Mouse (Mus musculus) CH12.LX (cell line): ENCODE data around the gene Gm6676. TPM values are rescaled to one million over a fixed set of nuclear protein-coding genes. Genes with fewer than 3 reads are reported as not detected.
"Not testable (repeated sequence)": the region's sequence is repeated elsewhere in the genome, so short reads cannot be mapped to it uniquely, and the experiment has no call there.

Experiments
- DNase-seq: peaks from one replicate; pipeline ENCODE4 v3.0.0-alpha.2; 2013; ENCODE audit errors: extremely low read depth
- H3K27ac ChIP-seq: 2 replicates; pipeline ENCODE4 v1.5.1; 2012; ENCODE audit warnings: low read depth, mild to moderate bottlenecking, control low read depth, moderate library complexity; ENCODE audit not compliant: insufficient read depth
- H3K27me3 ChIP-seq: replicated peaks from 2 replicates; pipeline ENCODE3; 2012; ENCODE audit warnings: inconsistent platforms
- H3K36me3 ChIP-seq, 2 experiments: replicated peaks in 1 of 2; 2 replicates each; pipeline versions ENCODE3 to v1.6.1; 2012; ENCODE audit warnings: inconsistent platforms in 1 of 2, low read length in 1 of 2, mild to moderate bottlenecking in 1 of 2, mixed read lengths in 1 of 2, moderate library complexity in 1 of 2; ENCODE audit not compliant: control insufficient read depth in 1 of 2, insufficient read depth in 1 of 2
- H3K4me1 ChIP-seq, 2 experiments: 2 replicates each; pipeline ENCODE4 v1.6.1; 2012; ENCODE audit warnings: inconsistent platforms in 1 of 2, moderate library complexity in 1 of 2; ENCODE audit not compliant: insufficient read depth in 2 of 2, control insufficient read depth in 1 of 2
- H3K4me2 ChIP-seq: 2 replicates; pipeline ENCODE4 v1.6.1; 2012; ENCODE audit warnings: low read depth, mild to moderate bottlenecking, control low read depth; ENCODE audit not compliant: poor library complexity, insufficient read depth, severe bottlenecking
- H3K4me3 ChIP-seq, 3 experiments: fragments of 150-350 bp in 1 of 3; sonication (generic) in 1 of 3; replicated peaks in 1 of 3; 2 replicates each; pipeline versions ENCODE3 to v1.5.1; 2011 to 2012; ENCODE audit warnings: low read depth in 2 of 3, low read length in 2 of 3, mild to moderate bottlenecking in 2 of 3, moderate library complexity in 2 of 3, control low read depth in 1 of 3, improper control_type of control experiment in 1 of 3, inconsistent platforms in 1 of 3, mixed read lengths in 1 of 3; ENCODE audit not compliant: poor library complexity in 1 of 3
- H3K79me2 ChIP-seq: replicated peaks from 2 replicates; pipeline ENCODE4 v1.6.1; 2012; ENCODE audit warnings: mild to moderate bottlenecking, moderate library complexity; ENCODE audit not compliant: control insufficient read depth, poor library complexity, insufficient read depth, severe bottlenecking; ENCODE audit errors: extremely low read depth
- H3K9ac ChIP-seq: 2 replicates; pipeline ENCODE4 v1.6.1; 2012; ENCODE audit warnings: low read depth, mild to moderate bottlenecking, control low read depth, moderate library complexity; ENCODE audit not compliant: insufficient read depth
- H3K9me3 ChIP-seq: replicated peaks from 2 replicates; pipeline ENCODE3; 2012; ENCODE audit warnings: low read length, inconsistent platforms, mixed read lengths
- dilution Hi-C: fragments of 300-500 bp; cut with MboI; formaldehyde crosslinking; loops from 2 replicates; pipeline ENCODE4 v1.14.3; 2020; ENCODE audit warnings: low sequenced_read_pairs; ENCODE audit not compliant: extremely low pct_unique_long_range_greater_than_20kb, extremely low pct_ligation_motif_present
- in situ Hi-C: fragments of 300-500 bp; cut with MboI; formaldehyde crosslinking; loops from 3 replicates; pipeline ENCODE4 v1.14.3; 2019; ENCODE audit warnings: low sequenced_read_pairs, low pct_ligation_motif_present, low pct_unique_long_range_greater_than_20kb, mixed read lengths
- polyA plus RNA-seq: library from polyadenylated mRNA; unstranded; fragments of >175 nt; gene quantifications from 2 replicates; pipeline ENCODE4 v1.2.1, GENCODE M21; 2012; ENCODE audit warnings: low read depth; ENCODE audit not compliant: insufficient read length
- total RNA-seq, 2 experiments: library from RNA; depleted of rRNA; stranded (reverse); fragments of 300-350 nt in 1 of 2; fragments of >200 nt in 1 of 2; gene quantifications; 2 replicates each; pipeline ENCODE4 v1.2.3; 2012 to 2014

The Gm6676 gene
- total RNA-seq (2012; rRNA removed) (not detected in 2 replicates), total RNA-seq (2014; rRNA removed) (not detected in 2 replicates), polyA plus RNA-seq (not detected in 2 replicates)

DNA sequence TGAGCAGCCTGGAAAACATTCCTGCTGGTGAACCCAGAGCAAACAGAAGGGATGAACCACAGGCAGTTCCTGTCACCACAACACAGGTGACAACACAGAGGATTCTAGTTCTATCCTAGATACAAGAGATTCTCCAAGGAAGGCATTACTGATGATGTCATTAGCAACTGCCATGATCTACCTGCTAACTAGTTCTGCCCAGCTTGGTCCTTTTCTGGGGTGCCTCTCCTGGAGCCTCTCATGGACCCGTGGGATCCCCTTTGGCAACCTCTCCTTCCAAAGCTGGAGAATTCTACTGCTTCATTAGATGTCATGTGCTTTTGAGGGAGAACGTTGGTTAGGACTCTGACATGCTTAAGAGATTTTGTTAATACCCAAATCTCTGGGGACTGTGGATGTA lies at the start of gene Gm6676:
Gm6676 (minus strand) TSS at position 101 of the 400 bp plus-strand sequence.
- in situ Hi-C loops, H3K27ac ChIP-seq, H3K79me2 ChIP-seq, H3K4me2 ChIP-seq, H3K4me1 ChIP-seq, H3K9me3 ChIP-seq, dilution Hi-C loops, H3K9ac ChIP-seq, H3K36me3 ChIP-seq, H3K27me3 ChIP-seq, H3K4me3 ChIP-seq, DNase-seq: not testable (repeated sequence)

DNA sequence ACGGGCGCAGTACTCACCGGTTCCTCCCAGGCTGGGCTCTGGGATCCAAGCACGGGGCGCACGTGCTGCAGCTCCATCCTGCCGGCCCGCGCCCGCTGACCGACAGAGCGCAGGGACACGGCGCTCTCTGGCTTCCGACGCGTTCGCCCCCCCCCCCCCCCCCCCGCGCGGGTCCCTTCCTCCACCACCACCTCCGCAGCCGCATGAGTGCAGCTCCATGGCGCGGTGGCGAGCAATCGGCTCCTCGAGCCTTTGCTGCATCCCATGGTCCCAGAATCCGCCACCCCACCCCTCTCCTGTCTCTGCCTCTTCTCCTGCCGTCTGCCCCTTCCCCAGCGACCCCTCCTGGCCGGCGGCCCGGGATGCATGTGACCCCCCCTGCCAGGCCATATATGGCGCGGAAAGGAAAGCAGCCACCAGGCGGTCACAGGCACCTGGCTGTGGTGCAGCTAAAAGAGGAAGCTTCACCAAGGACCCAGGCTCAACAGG lies 49.3 kb upstream of the Gm6676 start, which contains the start of gene Gm3512:
Gm3512 (minus strand) TSS at position 51 of the 489 bp plus-strand sequence.
- dilution Hi-C loops = not testable (repeated sequence)

GRCm38 (mm10) chr14:7105124-7105802 lies 19.9 kb downstream of the Gm6676 start:
- H3K4me1 ChIP-seq, H3K9me3 ChIP-seq, DNase-seq, H3K9ac ChIP-seq, dilution Hi-C loops, H3K36me3 ChIP-seq, H3K4me3 ChIP-seq, H3K27ac ChIP-seq, H3K27me3 ChIP-seq, H3K4me2 ChIP-seq, H3K79me2 ChIP-seq, in situ Hi-C loops: not testable (repeated sequence)

More for the DNA sequence above, 49.3 kb upstream of the Gm6676 start, which contains the start of gene Gm3512:
- in situ Hi-C loops, H3K36me3 ChIP-seq, H3K4me3 ChIP-seq, H3K27me3 ChIP-seq, H3K4me1 ChIP-seq, H3K4me2 ChIP-seq, H3K9ac ChIP-seq, H3K79me2 ChIP-seq, DNase-seq, H3K9me3 ChIP-seq, H3K27ac ChIP-seq: not testable (repeated sequence)

GRCm38 (mm10) chr14:7100521-7100920 lies 24.7 kb downstream of the Gm6676 start, which contains the start of gene Gm3696:
TSS of gene Gm3696 (minus strand) at chr14:7100621.
- in situ Hi-C loops, H3K27me3 ChIP-seq, H3K4me1 ChIP-seq, H3K79me2 ChIP-seq, H3K4me2 ChIP-seq, H3K4me3 ChIP-seq, DNase-seq, H3K9ac ChIP-seq, dilution Hi-C loops, H3K27ac ChIP-seq, H3K9me3 ChIP-seq, H3K36me3 ChIP-seq: not testable (repeated sequence)

Other genes starting within 250 kb of the Gm6676 start
- not detected in 2 replicates for gene Gm3667, start 235.4 kb downstream of the Gm6676 start, total RNA-seq (2012; rRNA removed)
- gene Gm3667, start 235.4 kb downstream of the Gm6676 start, total RNA-seq (2014; rRNA removed) = not detected in 2 replicates
- not detected in 2 replicates for gene Gm3667, start 235.4 kb downstream of the Gm6676 start, polyA plus RNA-seq
- not detected in 2 replicates for gene Gm6356, start 151.6 kb downstream of the Gm6676 start, total RNA-seq (2012; rRNA removed)
- gene Gm6356, start 151.6 kb downstream of the Gm6676 start, total RNA-seq (2014; rRNA removed) = not detected in 2 replicates
- gene Gm6356, start 151.6 kb downstream of the Gm6676 start, polyA plus RNA-seq = not detected in 2 replicates
- not detected in 2 replicates for gene Gm10406, start 98.0 kb downstream of the Gm6676 start, total RNA-seq (2012; rRNA removed)
- not detected in 2 replicates for gene Gm10406, start 98.0 kb downstream of the Gm6676 start, total RNA-seq (2014; rRNA removed)
- not detected in 2 replicates for gene Gm10406, start 98.0 kb downstream of the Gm6676 start, polyA plus RNA-seq
- not detected in 2 replicates for gene Gm3685, start 80.4 kb downstream of the Gm6676 start, total RNA-seq (2012; rRNA removed)
- gene Gm3685, start 80.4 kb downstream of the Gm6676 start, total RNA-seq (2014; rRNA removed) = not detected in 2 replicates
- gene Gm3685, start 80.4 kb downstream of the Gm6676 start, polyA plus RNA-seq = not detected in 2 replicates
- gene Gm3696, start 24.8 kb downstream of the Gm6676 start, total RNA-seq (2012; rRNA removed) = not detected in 2 replicates
- not detected in 2 replicates for gene Gm3696, start 24.8 kb downstream of the Gm6676 start, total RNA-seq (2014; rRNA removed)
- gene Gm3696, start 24.8 kb downstream of the Gm6676 start, polyA plus RNA-seq = not detected in 2 replicates
- gene Gm3512, start 49.1 kb upstream of the Gm6676 start, total RNA-seq (2012; rRNA removed) = not detected in 2 replicates
- gene Gm3512, start 49.1 kb upstream of the Gm6676 start, total RNA-seq (2014; rRNA removed) = not detected in 2 replicates
- gene Gm3512, start 49.1 kb upstream of the Gm6676 start, polyA plus RNA-seq = not detected in 2 replicates
- not detected in 2 replicates for gene Gm16434, start 69.1 kb upstream of the Gm6676 start, total RNA-seq (2012; rRNA removed)
- not detected in 2 replicates for gene Gm16434, start 69.1 kb upstream of the Gm6676 start, total RNA-seq (2014; rRNA removed)
- gene Gm16434, start 69.1 kb upstream of the Gm6676 start, polyA plus RNA-seq = not detected in 2 replicates
- gene Gm3727, start 139.3 kb upstream of the Gm6676 start, total RNA-seq (2012; rRNA removed) = not detected in 2 replicates
- gene Gm3727, start 139.3 kb upstream of the Gm6676 start, total RNA-seq (2014; rRNA removed) = not detected in 2 replicates
- not detected in 2 replicates for gene Gm3727, start 139.3 kb upstream of the Gm6676 start, polyA plus RNA-seq
- not detected in 2 replicates for gene Gm3739, start 189.6 kb upstream of the Gm6676 start, total RNA-seq (2012; rRNA removed)
- 0.11 and 0.19 TPM in 2 replicates for gene Gm3739, start 189.6 kb upstream of the Gm6676 start, total RNA-seq (2014; rRNA removed)
- gene Gm3739, start 189.6 kb upstream of the Gm6676 start, polyA plus RNA-seq = not detected in 2 replicates
- not detected in 2 replicates for gene Gm5797, start 207.0 kb upstream of the Gm6676 start, total RNA-seq (2012; rRNA removed)
- gene Gm5797, start 207.0 kb upstream of the Gm6676 start, total RNA-seq (2014; rRNA removed) = not detected in 2 replicates
- not detected in 2 replicates for gene Gm5797, start 207.0 kb upstream of the Gm6676 start, polyA plus RNA-seq
- gene Gm8374, start 239.7 kb upstream of the Gm6676 start, total RNA-seq (2012; rRNA removed) = not detected in 2 replicates
- gene Gm8374, start 239.7 kb upstream of the Gm6676 start, total RNA-seq (2014; rRNA removed) = not detected in 2 replicates
- not detected in 2 replicates for gene Gm8374, start 239.7 kb upstream of the Gm6676 start, polyA plus RNA-seq